Mouse (Mus musculus) embryonic fibroblast, embryonic 13.5 days (primary cell): ENCODE data around the gene Dlx3.

Experiments used
- CTCF ChIP-seq: IDR thresholded peaks from 2 replicates; pipeline ENCODE4 v1.5.1; 2011; ENCODE audit warnings: mild to moderate bottlenecking, control low read depth, low read length, moderate library complexity, borderline replicate concordance; ENCODE audit not compliant: insufficient read depth
- POLR2A ChIP-seq: IDR thresholded peaks from 2 replicates; pipeline ENCODE4 v1.6.1; 2011; ENCODE audit warnings: low read depth, mild to moderate bottlenecking, control low read depth, low read length, moderate library complexity

GRCm38 (mm10) chr11:95148754-95149153 lies 28.8 kb downstream of the Dlx3 start:
- no peak for TF ChIP-seq CTCF
- TF ChIP-seq POLR2A, result no peak
